Mouse (Mus musculus): Measurements from ENCODE around the gene Tmx2. TPM values are rescaled to one million over a fixed set of nuclear protein-coding genes. Genes with fewer than 3 reads are reported as not detected.
"Not testable (repeated sequence)": the region's sequence is repeated elsewhere in the genome, so short reads cannot be mapped to it uniquely, and the experiment has no call there.

Tmx2 gene
- 23.5 and 35.9 TPM in 2 replicates for polyA plus RNA-seq (2011; ENCODE audit: insufficient read depth, insufficient read length, low replicate concordance, missing spikeins)

DNA sequence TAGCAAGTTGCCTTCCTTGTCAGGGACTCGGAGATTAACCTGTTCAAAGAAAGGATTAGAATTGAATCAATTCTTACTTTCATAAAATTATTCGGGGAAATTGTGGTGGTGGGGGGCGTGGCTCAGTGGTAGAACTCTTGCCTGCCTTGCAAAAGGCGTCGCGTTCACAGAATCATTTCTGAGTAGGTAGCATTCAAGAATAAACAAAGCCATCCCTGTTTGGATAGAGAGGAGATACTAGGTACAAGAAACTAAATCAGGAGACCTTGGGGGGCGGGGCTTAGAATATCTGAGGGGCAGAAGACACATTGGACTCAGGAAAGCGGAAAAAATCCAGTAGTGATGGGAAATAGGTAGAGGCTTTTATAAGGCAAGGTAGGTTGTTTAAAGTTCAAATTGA, at the start of gene Tmx2:
TSS of gene Tmx2 (minus strand) at position 125 of the 400 bp plus-strand sequence.
- Histone ChIP-seq H3K4me3 (replicated peaks; ENCODE audit: control insufficient read depth, low read depth, low read length) (peak within 1 kb of the TSS; percentile 98), H3K4me1 (ENCODE audit: control insufficient read depth, insufficient read depth, low read length) (no peaks in the 10 kb centered on the region; the same call in 1 of the 2 replicates), H3K27ac (ENCODE audit: control insufficient read depth, insufficient read depth, low read depth, low read length, poor library complexity) (peak within 1 kb of the TSS; percentile 20; the same call in 1 of the 2 replicates)
- 18% methylated on average over 8 of the region's 8 CpGs for WGBS
- TF ChIP-seq POLR2A (IDR thresholded peaks at IDR 0.05; ENCODE audit: borderline replicate concordance, control insufficient read depth, low read depth, low read length) (no peak), CTCF (IDR thresholded peaks at IDR 0.05; ENCODE audit: control insufficient read depth, insufficient read depth, low read length) (no peak)

DNA sequence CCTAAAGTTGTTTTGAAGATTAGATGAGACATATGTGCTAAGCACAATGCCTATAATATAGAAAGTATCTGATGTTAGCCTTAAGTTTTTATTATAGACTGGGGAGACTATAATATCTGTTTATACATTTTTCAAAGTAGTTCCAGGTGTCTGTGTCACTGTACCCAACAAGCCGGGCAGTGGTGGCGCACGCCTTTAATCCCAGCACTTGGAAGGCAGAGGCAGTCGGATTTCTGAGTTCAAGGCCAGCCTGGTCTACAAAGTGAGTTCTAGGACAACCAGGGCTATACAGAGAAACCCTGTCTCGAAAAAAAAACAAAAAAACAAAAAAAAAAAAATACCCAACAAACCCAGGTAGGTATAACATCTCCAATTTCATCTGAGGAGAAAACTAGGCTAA, 49.3 kb upstream of the Tmx2 start:
- not testable (repeated sequence) for H3K27ac ChIP-seq (ENCODE audit: control insufficient read depth, insufficient read depth, low read depth, low read length, poor library complexity); H3K4me1 ChIP-seq (ENCODE audit: control insufficient read depth, insufficient read depth, low read length); H3K4me3 ChIP-seq (replicated peaks; ENCODE audit: control insufficient read depth, low read depth, low read length)
- WGBS, result 80% methylated on average over 5 of the region's 5 CpGs

- TF ChIP-seq POLR2A (IDR thresholded peaks at IDR 0.05; ENCODE audit: borderline replicate concordance, control insufficient read depth, low read depth, low read length) (peak; percentile 90), CTCF (IDR thresholded peaks at IDR 0.05; ENCODE audit: control insufficient read depth, insufficient read depth, low read length) (0 out of 2 replicates have a peak, but pooled peaks have one; percentile 16)
- Histone ChIP-seq H3K27ac (ENCODE audit: control insufficient read depth, insufficient read depth, low read depth, low read length, poor library complexity) (peak within 1 kb of the TSS; percentile 94), H3K4me3 (replicated peaks; ENCODE audit: control insufficient read depth, low read depth, low read length) (peak within 1 kb of the TSS; percentile 90), H3K4me1 (ENCODE audit: control insufficient read depth, insufficient read depth, low read length) (no peaks in the 10 kb centered on the region)
- WGBS, result under 1% methylated on average over 39 of the region's 39 CpGs
Observed at GRCm38 (mm10) chr2:84727172-84727858, 48.4 kb upstream of the Tmx2 start, which contains the start of gene Clp1. Clp1 (minus strand) TSS chr2:84727350.

GRCm38 (mm10) chr2:84726716-84727115, 47.8 kb upstream of the Tmx2 start:
- Histone ChIP-seq H3K27ac (ENCODE audit: control insufficient read depth, insufficient read depth, low read depth, low read length, poor library complexity) (no peak overlapping the region), H3K4me1 (ENCODE audit: control insufficient read depth, insufficient read depth, low read length) (no peaks in the 10 kb centered on the region), H3K4me3 (replicated peaks; ENCODE audit: control insufficient read depth, low read depth, low read length) (peak overlapping the region; percentile 76)
- WGBS, result 2% methylated on average over 9 of the region's 9 CpGs
- TF ChIP-seq CTCF (IDR thresholded peaks at IDR 0.05; ENCODE audit: control insufficient read depth, insufficient read depth, low read length) (no peak), POLR2A (IDR thresholded peaks at IDR 0.05; ENCODE audit: borderline replicate concordance, control insufficient read depth, low read depth, low read length) (no peak)

- H3K27ac ChIP-seq (ENCODE audit: control insufficient read depth, insufficient read depth, low read depth, low read length, poor library complexity), result no peak overlapping the region
- no peaks in the 10 kb centered on the region for H3K4me1 ChIP-seq (ENCODE audit: control insufficient read depth, insufficient read depth, low read length)
- no peak for TF ChIP-seq CTCF (IDR thresholded peaks at IDR 0.05; ENCODE audit: control insufficient read depth, insufficient read depth, low read length)
- no peak for TF ChIP-seq POLR2A (IDR thresholded peaks at IDR 0.05; ENCODE audit: borderline replicate concordance, control insufficient read depth, low read depth, low read length)
- 87% methylated on average over 10 of the region's 10 CpGs for WGBS
- no peak overlapping the region for H3K4me3 ChIP-seq (replicated peaks; ENCODE audit: control insufficient read depth, low read depth, low read length)
Observed at GRCm38 (mm10) chr2:84725770-84726169, 46.8 kb upstream of the Tmx2 start.

DNA sequence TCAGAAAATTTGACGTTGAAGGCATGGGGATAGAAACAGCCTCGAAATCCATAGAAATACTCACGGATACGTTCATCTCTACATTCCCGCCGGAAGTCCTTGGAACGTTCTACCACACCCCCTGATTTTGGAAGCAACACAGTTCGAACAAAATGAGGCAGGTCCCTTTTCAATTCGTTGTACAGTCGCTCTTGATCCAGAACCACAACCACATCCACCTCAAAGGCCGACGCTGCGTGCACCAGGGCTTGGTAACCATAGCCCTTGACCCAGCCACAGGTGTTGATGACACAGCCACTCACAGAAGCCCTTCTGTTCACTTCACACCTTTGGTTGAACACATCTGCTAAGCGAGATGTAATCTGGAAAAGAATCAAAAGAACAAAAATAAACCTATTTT, 44.9 kb upstream of the Tmx2 start:
- Histone ChIP-seq H3K4me3 (replicated peaks; ENCODE audit: control insufficient read depth, low read depth, low read length) (no peak overlapping the region), H3K4me1 (ENCODE audit: control insufficient read depth, insufficient read depth, low read length) (no peaks in the 10 kb centered on the region), H3K27ac (ENCODE audit: control insufficient read depth, insufficient read depth, low read depth, low read length, poor library complexity) (no peak overlapping the region)
- TF ChIP-seq CTCF (IDR thresholded peaks at IDR 0.05; ENCODE audit: control insufficient read depth, insufficient read depth, low read length) (no peak), POLR2A (IDR thresholded peaks at IDR 0.05; ENCODE audit: borderline replicate concordance, control insufficient read depth, low read depth, low read length) (no peak)
- WGBS, result 90% methylated on average over 14 of the region's 14 CpGs

DNA sequence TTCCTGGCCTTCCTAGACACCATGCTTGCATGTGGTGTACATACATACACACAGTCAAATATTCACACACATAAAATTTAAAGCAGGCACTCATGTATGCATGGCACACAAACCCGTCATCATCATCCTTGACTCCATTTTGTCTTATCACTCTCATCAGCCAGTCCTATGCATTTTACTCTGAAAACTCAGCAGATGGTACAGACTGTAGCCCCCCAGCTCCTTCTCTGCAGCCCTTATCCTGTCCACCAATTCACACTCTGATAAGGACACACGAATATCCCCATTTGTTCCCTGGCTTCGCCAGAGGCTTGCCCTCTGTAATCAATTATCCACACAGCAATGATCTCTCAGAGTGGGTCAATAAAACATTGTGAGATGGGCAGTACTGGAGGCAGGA, 42.2 kb upstream of the Tmx2 start:
- no peak overlapping the region for H3K4me3 ChIP-seq (replicated peaks; ENCODE audit: control insufficient read depth, low read depth, low read length)
- H3K27ac ChIP-seq (ENCODE audit: control insufficient read depth, insufficient read depth, low read depth, low read length, poor library complexity), result no peak overlapping the region
- H3K4me1 ChIP-seq (ENCODE audit: control insufficient read depth, insufficient read depth, low read length), result no peaks in the 10 kb centered on the region; the same call in 1 of the 2 replicates
- TF ChIP-seq CTCF (IDR thresholded peaks at IDR 0.05; ENCODE audit: control insufficient read depth, insufficient read depth, low read length), result no peak
- WGBS, result 76% methylated on average over 3 of the region's 3 CpGs

GRCm38 (mm10) chr2:84720718-84721117, 41.8 kb upstream of the Tmx2 start:
- 90% methylated on average over 2 of the region's 2 CpGs for WGBS
- H3K27ac ChIP-seq (ENCODE audit: control insufficient read depth, insufficient read depth, low read depth, low read length, poor library complexity), result no peak overlapping the region

GRCm38 (mm10) chr2:84717357-84717756, 38.4 kb upstream of the Tmx2 start:
- H3K4me3 ChIP-seq (replicated peaks; ENCODE audit: control insufficient read depth, low read depth, low read length), result no peak overlapping the region
- WGBS, result 93% methylated on average over 4 of the region's 4 CpGs
- H3K27ac ChIP-seq (ENCODE audit: control insufficient read depth, insufficient read depth, low read depth, low read length, poor library complexity), result no peak overlapping the region
- H3K4me1 ChIP-seq (ENCODE audit: control insufficient read depth, insufficient read depth, low read length), result no peaks in the 10 kb centered on the region; the same call in 1 of the 2 replicates
- TF ChIP-seq POLR2A (IDR thresholded peaks at IDR 0.05; ENCODE audit: borderline replicate concordance, control insufficient read depth, low read depth, low read length) (no peak), CTCF (IDR thresholded peaks at IDR 0.05; ENCODE audit: control insufficient read depth, insufficient read depth, low read length) (no peak)

More at GRCm38 (mm10) chr2:84720718-84721117, 41.8 kb upstream of the Tmx2 start:
- Histone ChIP-seq H3K4me1 (ENCODE audit: control insufficient read depth, insufficient read depth, low read length) (no peaks in the 10 kb centered on the region; the same call in 1 of the 2 replicates), H3K4me3 (replicated peaks; ENCODE audit: control insufficient read depth, low read depth, low read length) (no peak overlapping the region)
- TF ChIP-seq CTCF (IDR thresholded peaks at IDR 0.05; ENCODE audit: control insufficient read depth, insufficient read depth, low read length) (no peak), POLR2A (IDR thresholded peaks at IDR 0.05; ENCODE audit: borderline replicate concordance, control insufficient read depth, low read depth, low read length) (no peak)

Measured in bone marrow, adult 2 months (tissue).